Mouse (Mus musculus): ENCODE data around the gene 4933414I15Rik. TPM values are rescaled to one million over a fixed set of nuclear protein-coding genes. Genes with fewer than 3 reads are reported as not detected.

Gene 4933414I15Rik
- not detected for total RNA-seq (2021)
- long read RNA-seq, experiment 1 = 0 reads
- long read RNA-seq, experiment 2 = 0 reads

DNA sequence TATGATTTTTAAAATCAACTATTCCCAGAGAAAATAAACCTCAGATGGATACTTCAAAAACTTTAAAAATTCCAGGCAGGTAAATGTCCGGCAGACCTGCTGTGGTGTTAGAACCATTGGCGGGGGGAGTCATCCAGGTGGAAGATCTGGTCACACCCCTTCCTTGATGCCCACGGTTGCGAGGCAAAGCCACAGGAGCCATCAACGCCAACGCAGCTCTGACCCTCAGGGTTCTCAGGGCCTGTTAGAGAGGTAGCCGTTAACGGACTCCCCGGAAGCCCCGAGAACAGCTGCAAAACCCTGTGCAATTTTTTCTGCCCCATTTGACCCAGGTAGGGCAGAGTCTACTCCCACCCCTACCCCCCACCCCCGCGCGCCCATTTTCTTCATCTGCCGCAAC lies at the start of gene 4933414I15Rik:
Gene 4933414I15Rik (minus strand): TSS at position 260 of the 400 bp plus-strand sequence.
- intact Hi-C loops (cut with DNase I) = no loop called here
- DNase-seq = no peak

DNA sequence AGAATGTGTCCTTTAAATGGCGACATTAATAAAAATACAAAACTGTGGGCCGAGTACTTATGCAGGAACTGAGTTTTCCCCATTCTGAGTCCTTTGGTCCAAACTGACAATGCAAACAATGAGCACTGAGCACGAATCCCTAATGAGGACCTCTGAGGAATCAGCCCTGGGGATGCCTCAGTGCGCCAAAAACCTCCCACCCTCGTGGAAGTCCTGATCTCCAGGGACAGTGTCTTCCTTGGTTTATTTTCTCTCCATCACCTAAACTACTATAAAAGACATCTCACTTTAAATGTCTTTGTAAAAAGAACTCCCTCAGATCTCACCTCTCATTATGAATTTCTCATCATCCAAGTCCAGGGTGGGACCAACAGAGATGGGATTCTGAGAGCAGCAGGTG lies 38.1 kb upstream of the 4933414I15Rik start, which contains the start of gene Olfr1377:
Gene Olfr1377 (plus strand): TSS at position 301 of the 400 bp plus-strand sequence.
- intact Hi-C loops (cut with DNase I) = no loop called here
- DNase-seq = no peak

DNA sequence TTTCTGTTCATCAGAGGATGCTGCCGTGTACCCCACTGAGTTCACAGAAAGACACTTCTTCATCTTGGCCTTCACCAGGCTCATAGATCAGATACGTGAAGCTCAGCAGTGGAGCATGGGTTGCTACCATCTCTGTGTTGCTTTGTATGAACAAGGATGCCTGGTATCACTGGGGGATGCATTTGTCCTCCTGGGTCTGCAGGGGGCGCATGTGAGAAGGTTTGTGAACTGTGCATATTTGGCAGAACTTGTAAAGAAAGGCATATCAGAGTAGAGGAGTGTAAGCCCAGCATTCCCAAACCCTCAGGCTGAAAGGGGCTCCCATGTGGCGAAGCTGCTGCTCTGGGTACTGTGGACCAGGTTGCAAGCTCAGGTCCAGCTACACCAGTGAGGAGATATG lies 33.7 kb upstream of the 4933414I15Rik start:
- no peak for DNase-seq
- intact Hi-C loops (cut with DNase I) = no loop called here

DNA sequence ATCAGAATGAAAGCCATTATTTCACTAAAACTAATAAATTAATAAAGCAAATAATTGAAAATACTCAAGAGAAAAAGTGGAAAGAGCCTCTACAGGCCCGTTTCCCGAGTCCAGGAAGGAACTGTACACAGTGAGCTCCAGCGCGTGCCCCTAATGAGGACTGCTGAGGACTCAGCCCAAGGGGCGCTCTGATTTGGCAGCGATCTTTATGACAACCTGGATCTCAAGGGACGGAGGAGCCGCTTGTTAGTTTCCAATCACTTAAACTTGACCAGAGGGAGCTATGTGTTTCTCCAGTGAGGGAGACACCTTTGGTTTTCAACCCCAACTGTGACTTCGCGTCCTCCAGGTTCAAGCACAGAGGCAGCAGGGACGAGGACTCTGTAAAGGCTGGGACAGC lies 22.7 kb upstream of the 4933414I15Rik start, which contains the start of gene Olfr1378:
Gene Olfr1378 (plus strand): TSS at position 301 of the 400 bp plus-strand sequence.
- no peak for DNase-seq
- intact Hi-C loops (cut with DNase I) = no loop called here

DNA sequence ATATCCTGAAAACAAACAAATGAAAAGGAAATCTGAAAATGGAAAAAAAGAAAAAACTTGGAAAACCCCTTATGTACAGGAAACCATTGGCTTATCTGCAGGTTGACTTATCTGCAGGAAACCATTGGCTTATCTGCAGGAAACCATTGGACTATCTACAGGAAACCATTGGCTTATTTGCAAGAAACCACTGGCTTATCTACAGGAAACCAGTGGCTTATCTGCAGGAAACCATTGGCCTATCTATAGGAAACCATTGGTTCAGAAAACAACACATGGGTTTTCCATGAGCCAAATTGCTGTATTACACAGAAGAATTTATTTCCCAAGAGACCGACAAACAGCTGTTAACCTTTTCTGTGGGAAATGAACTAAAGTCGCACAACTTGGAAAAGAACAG lies 21.3 kb upstream of the 4933414I15Rik start:
- DNase-seq = no peak
- intact Hi-C loops (cut with DNase I) = no loop called here

DNA sequence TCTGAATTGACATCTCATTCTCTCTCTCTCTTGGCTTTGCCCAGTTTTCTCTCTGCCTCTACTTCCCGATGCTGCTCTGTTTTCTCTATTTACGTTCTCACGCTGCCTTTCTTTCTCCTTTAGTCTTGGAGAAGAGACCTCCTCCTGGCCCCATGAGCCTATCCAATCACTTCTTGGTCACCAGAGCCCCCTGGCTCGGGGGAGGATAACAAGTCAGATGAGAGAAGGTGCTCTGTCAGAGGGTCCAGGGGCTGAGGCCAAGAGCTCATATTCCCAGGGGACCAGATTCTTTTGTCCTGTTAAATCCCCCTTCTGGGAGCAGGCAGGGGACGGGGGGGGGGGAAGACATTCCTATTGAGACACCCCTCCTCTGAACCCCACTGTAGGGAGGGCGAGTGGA lies 10.1 kb upstream of the 4933414I15Rik start, which contains the start of gene Prop1:
Gene Prop1 (minus strand): TSS at position 101 of the 400 bp plus-strand sequence.
- intact Hi-C loops (cut with DNase I) = no loop called here
- DNase-seq = no peak

DNA sequence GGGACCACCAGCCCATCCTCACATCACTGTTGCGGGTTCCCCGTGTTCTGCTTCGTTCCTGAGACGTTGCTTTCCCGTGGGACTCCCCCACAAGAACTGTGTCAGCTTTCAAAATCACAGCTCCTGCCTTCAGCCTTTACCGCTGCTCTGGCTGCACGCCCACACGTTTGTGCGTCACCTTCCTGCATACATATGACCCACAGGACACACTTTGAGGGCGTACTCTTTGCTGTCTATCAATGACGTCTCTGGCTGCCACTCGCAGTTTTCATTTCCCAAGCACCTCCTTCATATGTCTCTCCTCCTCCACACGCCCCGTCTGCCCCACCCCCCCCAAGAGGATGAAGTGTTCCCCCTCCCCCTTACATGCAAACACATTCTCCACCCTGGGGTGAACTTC lies 8.7 kb upstream of the 4933414I15Rik start:
- intact Hi-C loops (cut with DNase I) = no loop called here

DNA sequence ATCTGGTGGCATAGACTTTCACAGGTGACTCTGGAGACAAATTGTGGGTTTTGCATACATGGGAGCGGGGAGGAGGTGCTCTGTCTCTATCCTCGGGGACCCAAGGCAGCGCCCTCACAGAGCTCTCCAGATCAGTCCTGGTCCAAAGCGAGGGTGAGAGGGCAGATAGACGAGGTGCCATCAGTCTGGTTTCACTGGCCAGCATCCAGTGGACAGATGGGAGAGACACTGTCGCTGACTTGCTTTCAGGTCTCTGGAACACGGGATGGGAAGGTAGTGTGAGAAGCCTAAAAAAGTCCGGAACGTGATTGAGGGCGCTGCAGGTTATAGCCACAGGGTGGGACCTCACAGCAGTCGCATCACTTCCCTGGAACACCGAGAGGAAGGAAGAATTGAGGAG lies 1.2 kb downstream of the 4933414I15Rik start:
- no peak for DNase-seq
- intact Hi-C loops (cut with DNase I) = no loop called here

More for the DNA sequence above, 8.7 kb upstream of the 4933414I15Rik start:
- no peak for DNase-seq

DNA sequence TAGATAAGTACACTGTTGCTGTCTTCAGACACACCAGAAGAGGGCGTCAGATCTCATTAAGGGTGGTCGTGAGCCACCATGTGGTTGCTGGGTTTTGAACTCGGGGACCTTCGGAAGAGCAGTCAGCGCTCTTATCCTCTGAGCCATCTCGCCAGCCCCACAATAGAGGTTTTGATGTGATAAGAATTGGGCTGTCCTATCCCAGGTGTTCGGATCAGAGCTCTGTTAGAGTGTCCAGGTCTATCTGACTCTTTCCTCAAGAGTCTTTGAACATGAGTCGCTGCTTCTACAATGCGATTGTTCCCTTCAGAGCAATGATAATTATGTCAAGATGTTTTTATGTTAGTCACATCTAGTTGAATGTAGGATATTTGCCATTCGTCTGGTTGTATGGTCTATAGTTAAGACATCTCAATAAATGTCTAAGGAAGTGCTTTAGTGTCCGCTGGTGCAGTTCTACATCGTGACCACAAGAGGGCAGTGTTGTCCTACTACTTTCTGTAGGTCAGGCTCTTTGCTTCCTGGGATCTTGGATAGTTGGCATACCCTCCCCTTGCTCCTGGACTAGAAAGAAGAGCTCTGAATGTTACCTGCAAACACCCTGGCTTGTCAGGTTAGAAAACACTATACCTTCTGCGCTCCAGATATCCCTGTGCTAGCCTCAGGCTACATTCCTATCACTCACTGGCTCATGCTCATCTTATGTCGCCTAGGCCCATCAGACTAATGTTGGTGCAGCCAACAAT lies 3.8 kb downstream of the 4933414I15Rik start:
- intact Hi-C loops (cut with DNase I) = loop anchor here (1.0 to 10.0 kb wide), 2 partner anchors 94 to 325 kb away; partner anchors contain the start of genes BC049762 and Clk4
- peak in 1 of 2 experiments; percentile 47 for DNase-seq

DNA sequence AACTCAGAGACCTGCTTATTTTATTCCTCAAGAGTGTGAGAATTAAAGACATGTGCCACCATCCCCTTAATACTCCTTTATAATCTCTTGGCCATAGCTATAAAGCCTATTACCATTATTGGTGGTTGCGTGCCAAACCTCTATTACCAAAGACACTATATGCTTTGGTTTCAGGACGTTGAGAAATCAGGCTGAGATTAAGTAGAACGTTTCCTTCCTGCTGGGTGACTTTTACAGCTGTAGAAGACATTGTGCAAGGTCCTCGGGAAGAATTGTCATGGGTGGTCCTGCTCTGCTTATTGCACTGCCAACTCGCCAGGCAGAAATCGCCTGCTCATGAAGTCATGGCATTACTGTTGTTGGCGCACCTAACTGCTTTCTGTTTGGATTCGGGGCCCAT lies 5.1 kb downstream of the 4933414I15Rik start:
- DNase-seq = no peak
- intact Hi-C loops (cut with DNase I) = loop anchor here (10.0 kb wide), 1 partner anchor 326 kb away; the partner anchor contains the start of genes BC049762 and Clk4

DNA sequence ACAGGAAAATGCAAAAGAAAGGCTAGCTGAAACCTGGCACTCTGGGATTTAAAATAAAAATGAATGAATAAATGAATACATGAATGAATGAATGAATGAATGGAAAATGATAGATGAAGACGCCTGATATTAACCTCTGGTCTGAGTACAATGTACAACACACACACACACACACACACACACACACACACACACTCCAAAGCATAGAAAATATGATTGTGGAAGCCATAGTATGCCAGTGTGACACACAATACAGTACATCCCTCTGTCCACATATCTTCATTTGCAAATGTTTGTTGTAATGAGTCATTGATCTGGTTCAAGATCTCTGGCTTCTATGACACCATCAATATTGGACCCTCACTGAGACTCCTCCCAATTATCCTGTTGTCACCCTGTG lies 11.5 kb downstream of the 4933414I15Rik start:
- intact Hi-C loops (cut with DNase I) = loop anchor here (5.0 to 10.0 kb wide), 2 partner anchors 125 to 333 kb away; partner anchors contain the start of genes BC049762, Clk4 and Zfp354a
- DNase-seq = no peak

DNA sequence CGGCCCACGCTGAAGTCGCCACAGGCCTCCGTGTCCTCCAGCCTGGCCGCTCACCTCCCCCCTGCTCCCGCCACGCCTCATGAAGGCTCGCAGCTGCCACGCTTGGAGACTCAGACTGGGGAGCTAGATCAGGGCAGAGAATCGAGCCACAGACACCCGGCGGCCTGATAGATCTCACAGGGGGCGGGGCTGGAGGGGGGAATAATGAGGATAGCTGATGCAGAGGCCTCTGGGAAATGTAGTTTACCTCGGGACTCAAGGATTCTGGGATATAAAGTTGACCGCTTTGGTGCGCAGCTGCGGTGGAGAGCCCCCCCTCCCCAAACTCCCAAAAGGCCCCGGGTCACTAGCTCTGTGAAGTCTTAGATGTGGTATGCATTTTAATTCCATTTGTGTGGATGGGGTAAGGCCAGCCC lies 12.1 kb downstream of the 4933414I15Rik start, which contains the start of gene Zfp354b:
Gene Zfp354b (minus strand): TSS at position 183 of the 416 bp plus-strand sequence.
- intact Hi-C loops (cut with DNase I) = loop anchor here (5.0 to 10.0 kb wide), 2 partner anchors 126 to 333 kb away; partner anchors contain the start of genes BC049762, Clk4 and Zfp354a
- peak; percentile 73 to 79 for DNase-seq

DNA sequence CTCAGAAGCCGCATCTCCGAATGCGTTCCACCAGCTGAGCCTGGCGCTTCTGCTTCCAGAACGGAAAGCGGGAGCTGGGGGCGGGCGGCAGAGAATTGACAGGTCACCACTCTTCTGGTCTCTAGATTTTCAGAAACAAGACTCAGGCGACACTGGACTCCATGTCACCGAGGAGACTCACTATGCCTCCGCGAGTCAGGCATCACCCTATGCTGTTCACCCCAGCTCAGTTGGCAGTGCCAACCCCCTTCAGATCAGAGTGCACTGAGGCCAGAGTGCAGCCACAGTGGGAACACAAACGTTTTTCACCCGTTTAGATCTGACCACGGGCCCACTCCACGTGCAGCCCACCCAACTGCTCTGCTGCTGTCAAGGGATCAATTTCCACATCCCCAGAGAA lies 12.5 kb downstream of the 4933414I15Rik start:
- DNase-seq = peak in 1 of 2 experiments; percentile 32
- intact Hi-C loops (cut with DNase I) = loop anchor here (5.0 to 10.0 kb wide), 2 partner anchors 126 to 334 kb away; partner anchors contain the start of genes BC049762, Clk4 and Zfp354a

DNA sequence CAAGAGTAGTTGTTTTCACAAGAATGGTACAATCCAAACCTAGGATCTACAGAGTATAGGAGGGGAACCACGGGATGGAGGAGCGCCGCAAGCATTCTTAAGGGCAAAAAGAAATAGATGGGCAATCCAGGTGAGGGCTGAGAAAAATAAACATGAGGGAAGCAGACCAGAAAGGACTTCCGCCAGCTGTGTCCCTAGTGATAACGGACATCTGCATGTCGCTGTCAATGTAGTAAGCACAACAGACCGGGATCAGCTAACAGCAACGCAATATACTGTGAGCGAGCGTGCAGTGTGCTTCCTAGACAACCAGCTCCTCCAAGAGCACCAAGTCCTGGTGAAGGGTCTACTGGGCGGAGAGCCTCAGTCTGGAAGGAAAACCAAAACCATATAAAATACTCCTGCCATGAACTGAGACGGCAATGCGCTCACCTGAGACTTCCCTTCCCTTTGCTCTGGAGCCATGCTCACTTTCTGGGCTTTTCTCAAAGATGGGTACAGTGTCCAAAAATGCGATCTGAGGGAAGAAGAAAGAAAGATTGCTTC lies 13.0 kb downstream of the 4933414I15Rik start:
- DNase-seq = no peak
- intact Hi-C loops (cut with DNase I) = loop anchor here (5.0 to 10.0 kb wide), 2 partner anchors 127 to 334 kb away; partner anchors contain the start of genes BC049762, Clk4 and Zfp354a

DNA sequence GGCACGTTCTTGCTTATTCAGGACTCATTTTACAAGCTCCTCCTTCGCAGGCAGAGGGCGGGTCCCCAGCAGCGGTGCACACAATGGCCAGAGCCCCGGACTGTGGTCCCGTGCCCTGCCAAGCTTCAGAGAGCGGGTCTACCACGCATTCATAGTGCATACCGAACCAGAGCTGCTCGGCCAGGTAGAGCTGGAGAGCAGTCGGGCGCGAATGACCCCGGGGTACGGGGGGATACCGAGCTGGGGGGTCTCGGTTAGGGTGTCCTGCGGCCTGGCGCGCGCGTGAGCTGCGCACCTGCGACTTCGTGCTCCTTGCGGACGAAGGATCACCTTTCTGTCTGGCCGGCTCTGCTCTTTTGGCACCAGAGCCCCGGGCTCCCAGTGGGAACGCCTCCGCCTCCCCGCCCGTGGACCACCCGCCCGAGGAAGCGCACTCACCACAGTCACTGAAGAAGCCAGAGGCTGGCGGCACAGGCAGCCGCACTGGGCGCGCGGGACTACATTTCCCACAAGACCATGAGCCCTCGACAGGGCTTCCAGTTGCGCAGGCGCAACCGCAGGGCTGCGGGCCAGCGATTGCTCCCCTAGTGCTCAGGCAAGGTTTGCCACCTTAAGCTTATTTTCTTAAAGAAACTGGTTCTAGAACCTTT lies 27.8 kb downstream of the 4933414I15Rik start, which contains the start of gene Zfp2:
Gene Zfp2 (minus strand): TSS at position 495 of the 650 bp plus-strand sequence.
- intact Hi-C loops (cut with DNase I) = no loop called here
- DNase-seq = peak; percentile 91 to 94

DNA sequence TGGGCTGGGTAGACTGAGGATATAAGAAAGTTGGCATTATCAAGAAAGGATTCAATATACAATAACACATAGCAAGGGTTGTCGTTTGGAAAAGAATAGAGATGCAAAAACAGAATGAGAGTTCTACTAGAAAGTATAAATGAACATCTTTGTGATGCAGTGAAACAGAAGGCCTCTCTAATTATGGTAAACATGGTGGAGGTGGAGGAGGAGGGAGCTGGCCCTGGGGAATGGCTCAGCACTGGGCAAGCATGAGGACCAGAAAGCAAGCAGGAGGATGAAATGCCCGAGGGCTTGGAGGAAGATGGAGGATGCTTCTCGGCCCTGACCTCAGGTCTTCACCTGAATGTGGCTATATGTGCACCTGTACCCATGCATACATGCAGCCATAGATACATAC lies 29.1 kb downstream of the 4933414I15Rik start:
- intact Hi-C loops (cut with DNase I) = no loop called here
- no peak for DNase-seq

DNA sequence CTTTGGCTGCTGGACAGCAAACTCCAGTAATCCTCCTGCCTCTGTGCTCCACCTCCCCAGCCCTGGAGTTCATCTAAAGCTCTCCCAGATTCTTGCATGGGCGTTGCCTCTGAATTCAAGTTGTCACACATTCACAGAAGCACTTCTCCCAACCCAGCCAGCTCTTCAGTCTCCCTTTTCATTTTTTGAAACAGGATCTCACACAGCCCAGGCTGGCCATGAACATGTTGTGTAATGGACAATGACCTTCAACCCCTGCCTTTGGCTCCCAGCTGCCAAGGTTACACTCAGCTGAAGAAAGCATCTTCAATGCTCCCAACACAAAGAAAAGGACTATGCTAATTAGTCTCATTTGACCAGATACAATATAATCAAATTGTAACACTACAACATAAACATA lies 30.3 kb downstream of the 4933414I15Rik start:
- no peak for DNase-seq
- intact Hi-C loops (cut with DNase I) = no loop called here

DNA sequence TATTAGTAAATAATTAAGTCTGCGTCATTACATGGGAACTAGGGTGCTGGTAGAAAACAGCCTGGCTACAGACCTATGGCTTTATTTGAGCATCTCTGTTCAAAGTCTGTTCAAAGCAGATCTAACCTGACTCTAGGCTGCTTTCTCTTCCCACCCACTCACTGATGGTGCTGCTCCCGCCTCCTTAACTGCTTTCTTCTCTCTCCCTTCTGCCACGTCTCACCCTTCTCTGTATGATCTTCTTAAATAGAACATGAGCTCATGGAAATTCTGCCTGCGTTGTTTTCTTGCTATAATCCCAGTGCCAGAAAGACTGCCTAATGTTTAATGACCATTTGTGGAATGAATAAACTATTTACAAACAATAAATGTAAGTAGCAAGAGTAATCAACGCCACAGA lies 35.4 kb downstream of the 4933414I15Rik start:
- intact Hi-C loops (cut with DNase I) = no loop called here
- no peak for DNase-seq

DNA sequence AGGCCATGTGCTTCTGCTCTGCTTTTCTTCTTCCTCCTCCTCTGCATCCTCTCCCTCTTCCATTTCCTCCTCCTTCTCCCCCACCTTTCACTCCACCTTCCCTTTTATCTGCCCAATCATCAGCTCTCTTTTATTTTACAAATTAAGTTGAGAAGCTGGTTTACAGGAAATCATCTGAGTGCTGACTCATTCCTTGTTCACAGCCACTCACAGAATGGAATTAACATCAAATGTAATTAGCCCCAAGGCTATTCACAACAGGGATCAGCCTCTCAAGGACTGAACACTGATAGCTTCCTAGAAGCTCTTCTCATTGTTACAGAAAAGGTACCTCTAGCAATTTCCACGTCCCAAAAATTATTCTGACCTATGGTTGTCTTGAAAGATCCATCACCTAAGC lies 46.2 kb downstream of the 4933414I15Rik start:
- no peak for DNase-seq
- intact Hi-C loops (cut with DNase I) = no loop called here

DNA sequence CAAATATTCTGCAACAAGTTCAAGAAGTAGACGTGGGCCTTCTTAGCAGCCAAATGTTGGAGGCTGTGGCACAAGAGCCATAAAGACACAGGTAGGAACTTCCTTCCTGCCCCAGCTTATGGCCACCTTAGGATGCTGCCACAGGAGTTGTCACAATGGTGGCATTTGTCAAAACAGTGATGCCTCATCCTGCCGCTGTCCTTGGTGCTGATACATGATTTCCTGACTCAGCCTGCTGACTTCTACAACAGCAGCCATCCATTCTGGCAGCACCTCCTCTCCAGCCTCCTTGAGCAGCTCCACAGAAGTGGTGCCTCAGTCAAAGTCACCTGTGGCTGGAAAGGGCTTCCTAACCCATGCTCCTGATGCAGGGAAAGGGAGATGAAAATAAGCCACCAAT lies 51.1 kb downstream of the 4933414I15Rik start:
- peak in 1 of 2 experiments; percentile 4 for DNase-seq
- intact Hi-C loops (cut with DNase I) = no loop called here

Measured in heart, postnatal 14 days (tissue).